Mouse (Mus musculus): ENCODE results near the gene Tmem233.

The Tmem233 gene

GRCm38 (mm10) chr5:116004271-116004670 lies 78.8 kb downstream of the Tmem233 start:
- DNase-seq (ENCODE audit: low read depth) = no peak

GRCm38 (mm10) chr5:116003825-116004224 lies 79.2 kb downstream of the Tmem233 start:
- no peak for DNase-seq (ENCODE audit: low read depth)

- DNase-seq (ENCODE audit: low read depth) = no peak
These were observed 79.9 kb downstream of the Tmem233 start for GRCm38 (mm10) chr5:116003154-116003553.

GRCm38 (mm10) chr5:115997376-115997775 lies 85.7 kb downstream of the Tmem233 start:
- no peak for DNase-seq (ENCODE audit: low read depth)

GRCm38 (mm10) chr5:115994101-115994500 lies 88.9 kb downstream of the Tmem233 start:
- DNase-seq (ENCODE audit: low read depth) = no peak

- DNase-seq (ENCODE audit: low read depth) = no peak
These were observed 91.3 kb downstream of the Tmem233 start for GRCm38 (mm10) chr5:115991717-115992116.

Measured in c-Kit-positive CD71-positive TER-119-negative erythroid progenitor cells, embryonic 14.5 days (primary cell).